Mouse (Mus musculus) heart, embryonic 11.5 days (tissue): ENCODE results near the gene Tmem141. TPM values are rescaled to one million over a fixed set of nuclear protein-coding genes. Genes with fewer than 3 reads are reported as not detected.

Experiments
- ATAC-seq: fragments of 200-750 bp; cut with Nextera tagmentation; replicated peaks from 2 replicates; pipeline ENCODE4 v1.8.0; 2017; ENCODE audit warnings: moderate library complexity; ENCODE audit not compliant: insufficient number of reproducible peaks, low FRiP score, low TSS enrichment
- H3K27ac ChIP-seq: fragments of 300-500 bp; sonication (generic); 2 replicates; pipeline ENCODE4 v1.5.1; 2014; ENCODE audit warnings: mild to moderate bottlenecking, low read depth, low read length
- H3K27me3 ChIP-seq: fragments of 300-500 bp; sonication (generic); 2 replicates; pipeline ENCODE4 v1.6.1; 2014; ENCODE audit warnings: mild to moderate bottlenecking, low read length, mixed read lengths; ENCODE audit not compliant: control insufficient read depth, insufficient read depth
- H3K36me3 ChIP-seq: fragments of 300-500 bp; sonication (generic); 2 replicates; pipeline ENCODE4 v1.6.1; 2014; ENCODE audit warnings: mild to moderate bottlenecking, low read length, moderate library complexity, mixed read lengths; ENCODE audit not compliant: control insufficient read depth, insufficient read depth
- H3K4me1 ChIP-seq: fragments of 300-500 bp; sonication (generic); 2 replicates; pipeline ENCODE4 v1.6.1; 2014; ENCODE audit warnings: low read length; ENCODE audit not compliant: control insufficient read depth, insufficient read depth
- H3K4me2 ChIP-seq: fragments of 300-500 bp; sonication (generic); 2 replicates; pipeline ENCODE4 v1.6.1; 2014; ENCODE audit warnings: mild to moderate bottlenecking, moderate library complexity
- H3K4me3 ChIP-seq: fragments of 300-500 bp; sonication (generic); 2 replicates; pipeline ENCODE4 v1.5.1; 2014; ENCODE audit warnings: low read depth, low read length
- H3K9ac ChIP-seq: fragments of 300-500 bp; sonication (generic); 2 replicates; pipeline ENCODE4 v1.6.1; 2014; ENCODE audit warnings: mild to moderate bottlenecking, low read depth, low read length, moderate library complexity
- H3K9me3 ChIP-seq: fragments of 300-500 bp; sonication (generic); replicated peaks from 2 replicates; pipeline ENCODE4 v1.6.1; 2016; ENCODE audit warnings: low read length; ENCODE audit not compliant: control insufficient read depth
- WGBS: fragments of 180-500 bp; shearing (Covaris S2); extraction: QIAGEN DNeasy Blood & Tissue Kit; methylation state at CpG from one replicate; pipeline ENCODE4 v1.1.7; 2014; ENCODE audit not compliant: insufficient replicate concordance; 5-methylcytosine and 5-hydroxymethylcytosine counted together
- polyA plus RNA-seq: library from polyadenylated mRNA; unstranded; fragments of >200 nt; fragmentation: Nextera tagmentation; extraction: Ambion mirVana; gene quantifications from 2 replicates; pipeline ENCODE4 v1.2.1, GENCODE M21; 2014

The Tmem141 gene
- polyA plus RNA-seq, 1 experiment from 2014 or later: 18.4 TPM

DNA sequence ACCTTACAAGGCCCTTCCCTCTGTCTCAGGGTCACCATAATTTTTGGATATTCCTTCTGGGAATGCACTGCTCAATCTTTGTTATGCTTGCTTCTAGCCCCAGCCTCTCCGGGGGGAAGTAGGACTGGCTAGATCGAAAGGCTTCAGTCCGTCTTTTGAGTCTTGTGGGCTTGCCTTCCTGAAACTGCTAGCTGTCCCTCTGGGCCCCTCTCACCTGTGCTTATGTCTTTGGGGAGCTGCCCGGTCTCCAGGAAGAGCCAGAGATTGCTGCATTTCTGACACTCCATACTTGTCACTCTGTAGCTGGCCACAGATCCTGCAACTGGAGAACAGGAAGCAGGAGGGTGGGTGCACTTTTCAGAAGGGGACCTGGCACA is 965 bp downstream of the Tmem141 start:
- H3K4me1 ChIP-seq: peaks cover 7% of the 10 kb centered on the region
- ATAC-seq: no peak
- H3K4me3 ChIP-seq: no peak overlapping the region
- H3K36me3 ChIP-seq: no peaks in the 10 kb centered on the region
- H3K27me3 ChIP-seq: peaks cover 34% of the 10 kb centered on the region
- no peak overlapping the region for H3K27ac ChIP-seq
- H3K4me2 ChIP-seq: no peak overlapping the region
- no peaks in the 10 kb centered on the region for H3K9me3 ChIP-seq
- no peak overlapping the region for H3K9ac ChIP-seq
- 86% methylated on average over 4 of the region's 4 CpGs for WGBS

DNA sequence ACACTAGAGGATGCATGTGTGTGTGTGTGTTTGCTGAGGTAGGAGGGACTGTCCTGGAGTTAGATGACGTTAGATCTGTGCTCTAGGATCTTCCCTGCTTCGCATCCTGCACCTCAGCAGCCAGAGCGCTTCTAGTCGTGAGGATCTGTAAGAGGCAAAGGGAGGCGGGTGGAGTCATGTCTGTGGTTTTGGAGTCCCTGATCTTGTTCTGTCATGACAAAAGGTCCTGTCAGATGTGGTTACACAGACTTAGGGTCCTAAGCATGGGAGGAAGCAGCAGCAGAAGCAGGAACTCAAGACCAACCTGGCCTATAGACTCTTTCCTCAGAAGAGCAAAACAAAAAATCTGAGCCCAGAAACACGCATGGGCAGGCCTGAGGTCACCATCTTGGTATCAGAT is 1.4 kb downstream of the Tmem141 start:
- WGBS: 81% methylated on average over 6 of the region's 6 CpGs
- no peak overlapping the region for H3K4me2 ChIP-seq
- no peak for ATAC-seq
- H3K9ac ChIP-seq: no peak overlapping the region
- peaks cover 39% of the 10 kb centered on the region for H3K27me3 ChIP-seq
- no peaks in the 10 kb centered on the region for H3K36me3 ChIP-seq
- no peaks in the 10 kb centered on the region for H3K9me3 ChIP-seq
- no peak overlapping the region for H3K27ac ChIP-seq
- H3K4me3 ChIP-seq: no peak overlapping the region
- H3K4me1 ChIP-seq: peaks cover 7% of the 10 kb centered on the region

GRCm38 (mm10) chr2:25617578-25617977 is 4.2 kb downstream of the Tmem141 start, which contains the start of gene Ccdc183:
Gene Ccdc183 (minus strand): TSS chr2:25617678.
- no peak within 1 kb of the TSS for H3K9ac ChIP-seq
- ATAC-seq: no peak
- 67% methylated on average over 3 of the region's 3 CpGs for WGBS
- H3K27me3 ChIP-seq: peaks cover 63% of the 10 kb centered on the region
- peak within 1 kb of the TSS; percentile 6; the same call in 1 of the 2 replicates for H3K4me2 ChIP-seq
- H3K36me3 ChIP-seq: no peaks in the 10 kb centered on the region
- 0 out of 2 replicates have a peak within 1 kb of the TSS, but pooled peaks have one; percentile 17 for H3K4me3 ChIP-seq
- peaks cover 7% of the 10 kb centered on the region for H3K4me1 ChIP-seq
- H3K9me3 ChIP-seq: no peaks in the 10 kb centered on the region
- H3K27ac ChIP-seq: no peak within 1 kb of the TSS

GRCm38 (mm10) chr2:25616398-25616797 is 5.4 kb downstream of the Tmem141 start:
- Histone ChIP-seq H3K27ac (no peak overlapping the region), H3K9ac (no peak overlapping the region), H3K9me3 (no peaks in the 10 kb centered on the region), H3K27me3 (peaks cover 66% of the 10 kb centered on the region), H3K4me2 (peak overlapping the region; percentile 6; the same call in 1 of the 2 replicates), H3K4me1 (peaks cover 6% of the 10 kb centered on the region), H3K4me3 (0 out of 2 replicates have a peak overlapping the region, but pooled peaks have one; percentile 17), H3K36me3 (no peaks in the 10 kb centered on the region)
- WGBS: 15% methylated on average over 22 of the region's 22 CpGs
- no peak for ATAC-seq

DNA sequence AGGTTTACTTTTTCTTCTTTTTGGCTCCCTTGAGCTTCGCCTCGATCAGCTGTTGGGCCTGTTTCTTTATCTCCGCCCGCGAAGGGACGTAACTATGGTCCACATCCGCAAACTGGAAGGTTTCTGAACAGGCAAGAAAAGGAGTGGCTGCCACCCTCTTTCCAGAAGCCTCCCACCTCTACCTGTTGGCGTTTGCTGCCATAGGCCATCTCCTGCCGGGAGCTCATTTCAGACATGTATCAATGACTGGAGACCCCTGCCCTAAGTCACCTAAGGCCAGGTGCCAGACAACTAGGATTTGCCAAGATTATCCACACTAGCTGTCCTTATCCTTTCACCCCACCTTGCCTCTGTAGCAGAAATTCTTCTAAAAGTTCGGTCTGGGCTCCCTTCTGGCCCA is 13.1 kb downstream of the Tmem141 start:
- peak overlapping the region; percentile 99 for H3K4me3 ChIP-seq
- peak overlapping the region; percentile 73 for H3K4me2 ChIP-seq
- H3K4me1 ChIP-seq: peaks cover 10% of the 10 kb centered on the region; the same call in 1 of the 2 replicates
- ATAC-seq: no peak
- no peaks in the 10 kb centered on the region for H3K9me3 ChIP-seq
- H3K9ac ChIP-seq: peak overlapping the region; percentile 98
- peaks cover 19% of the 10 kb centered on the region for H3K27me3 ChIP-seq
- 70% methylated on average over 10 of the region's 10 CpGs for WGBS
- no peak overlapping the region for H3K27ac ChIP-seq
- no peaks in the 10 kb centered on the region for H3K36me3 ChIP-seq

DNA sequence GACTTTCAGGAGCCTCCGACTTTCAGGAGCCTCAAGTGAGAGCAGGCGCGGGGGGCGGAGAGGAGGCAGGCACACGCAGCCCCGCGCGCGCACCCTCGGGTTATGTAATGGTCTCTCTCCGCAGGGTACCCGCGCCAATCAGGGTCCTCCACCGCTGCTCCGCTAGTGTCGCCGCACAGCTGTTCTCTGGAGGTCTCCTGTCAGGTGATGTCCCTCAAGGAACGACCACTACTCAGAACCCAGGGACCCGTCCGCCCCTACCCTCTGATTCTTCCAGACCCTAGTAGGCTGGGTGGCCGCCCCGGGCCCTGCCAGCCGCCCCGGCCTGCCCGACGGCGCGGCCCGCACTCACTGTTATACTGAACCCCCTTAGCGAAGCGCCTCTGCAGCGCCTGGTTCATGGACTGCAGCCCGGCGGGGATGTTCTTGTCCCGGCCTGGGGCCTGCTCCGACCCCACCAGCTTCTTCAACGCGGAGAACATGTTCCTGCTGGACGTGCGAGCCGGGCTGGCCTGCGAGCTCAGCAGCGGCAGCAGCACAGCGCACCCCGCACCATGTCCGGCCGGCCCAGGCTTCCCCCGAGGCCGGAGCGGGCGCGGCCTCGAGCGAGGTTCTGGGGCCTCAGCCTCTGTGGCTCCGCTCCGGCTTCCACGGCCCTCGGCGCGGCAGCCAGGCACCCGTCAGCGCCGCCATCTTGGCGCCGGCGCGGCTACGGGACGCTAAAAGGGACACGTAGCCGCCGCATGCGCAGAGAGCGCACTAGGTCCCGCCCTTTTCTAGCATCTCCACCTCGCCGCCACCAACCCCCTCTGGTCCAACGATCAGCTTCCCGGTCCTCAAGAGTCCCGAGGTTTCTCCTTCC is 13.8 kb downstream of the Tmem141 start, which contains the start of gene Rabl6:
TSS of gene Rabl6 (minus strand) at position 761 of the 862 bp plus-strand sequence.
- Histone ChIP-seq H3K4me3 (peak within 1 kb of the TSS; percentile 99), H3K9me3 (no peaks in the 10 kb centered on the region), H3K27me3 (peaks cover 12% of the 10 kb centered on the region), H3K36me3 (no peaks in the 10 kb centered on the region), H3K9ac (peak within 1 kb of the TSS; percentile 98), H3K27ac (peak within 1 kb of the TSS; percentile 94), H3K4me2 (peak within 1 kb of the TSS; percentile 73), H3K4me1 (peaks cover 10% of the 10 kb centered on the region; the same call in 1 of the 2 replicates)
- ATAC-seq: peak; percentile 74
- WGBS: under 1% methylated on average over 80 of the region's 80 CpGs

GRCm38 (mm10) chr2:25602526-25602925 is 19.3 kb downstream of the Tmem141 start:
- Histone ChIP-seq H3K9me3 (no peaks in the 10 kb centered on the region), H3K27me3 (no peaks in the 10 kb centered on the region), H3K36me3 (peaks cover 27% of the 10 kb centered on the region), H3K4me1 (peaks cover 13% of the 10 kb centered on the region; the same call in 1 of the 2 replicates), H3K4me3 (no peak overlapping the region), H3K4me2 (no peak overlapping the region), H3K27ac (no peak overlapping the region), H3K9ac (no peak overlapping the region)
- ATAC-seq: no peak
- WGBS: 90% methylated on average over 5 of the region's 5 CpGs

DNA sequence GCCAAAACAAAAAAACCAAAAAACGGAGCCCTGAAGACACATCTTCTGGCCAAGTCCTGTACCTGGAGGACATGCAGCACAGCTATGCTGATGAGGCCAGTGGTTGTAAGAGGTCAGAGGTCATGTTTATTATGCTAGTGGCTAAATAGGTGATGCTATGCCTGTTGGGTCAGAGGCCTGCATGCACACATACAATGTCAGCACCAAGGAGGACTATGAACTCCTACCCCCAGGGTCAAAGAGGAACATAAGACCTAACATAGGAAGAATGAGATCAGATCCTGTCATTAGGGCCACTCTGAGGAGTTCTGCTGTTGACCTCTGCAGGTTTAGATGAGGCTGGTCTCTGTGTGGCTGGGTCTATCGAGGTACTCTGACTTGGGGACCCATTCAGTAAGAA is 21.8 kb downstream of the Tmem141 start:
- Histone ChIP-seq H3K9me3 (no peaks in the 10 kb centered on the region), H3K36me3 (peaks cover 47% of the 10 kb centered on the region), H3K27me3 (no peaks in the 10 kb centered on the region), H3K4me3 (no peak overlapping the region), H3K4me1 (0 out of 2 replicates have a peak, but pooled peaks cover 4% of the 10 kb centered on the region), H3K9ac (no peak overlapping the region), H3K27ac (no peak overlapping the region), H3K4me2 (no peak overlapping the region)
- ATAC-seq: no peak
- 76% methylated on average over 2 of the region's 2 CpGs for WGBS
